Mouse (Mus musculus): ENCODE measurements around the gene Kcnk4.

Kcnk4 gene

DNA sequence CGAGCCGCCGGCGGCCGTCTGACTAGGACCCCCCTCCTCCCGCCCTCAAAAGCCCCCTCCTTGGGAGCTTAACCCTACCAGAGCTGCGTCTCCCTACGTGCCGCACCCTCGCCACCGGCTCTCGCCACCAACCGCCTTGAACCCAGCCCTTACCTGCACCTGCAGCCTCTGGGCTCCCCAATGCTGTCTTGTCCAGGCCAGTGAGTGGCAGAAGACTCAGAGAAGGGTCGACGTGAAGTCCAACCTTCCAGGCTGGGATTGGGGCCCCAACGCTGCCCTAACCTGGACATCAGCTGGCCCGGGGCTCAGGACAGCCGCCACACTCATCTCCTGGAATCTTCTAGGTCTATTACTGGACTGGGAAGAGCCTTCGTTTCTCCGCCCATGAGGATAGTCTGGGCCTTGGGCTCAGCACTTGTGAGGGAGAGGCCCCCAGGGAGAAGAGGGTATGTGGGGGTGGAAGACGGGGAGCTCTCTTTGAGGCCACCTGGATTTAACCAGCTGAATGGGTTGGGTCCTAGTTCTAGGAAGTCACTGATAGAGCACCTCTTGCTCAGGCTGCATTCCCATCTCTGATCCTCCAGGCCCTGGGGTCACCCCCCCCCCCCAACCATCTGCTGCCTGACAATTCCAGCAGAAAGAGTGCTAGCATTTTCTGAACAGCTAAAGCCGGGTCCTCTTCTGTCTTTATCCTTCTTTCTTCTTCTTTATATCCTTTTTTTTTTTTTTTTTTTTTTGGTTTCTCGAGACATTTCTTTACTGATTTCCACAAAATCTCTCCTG is at the start of gene Kcnk4:
Gene Kcnk4 (minus strand): TSS at position 321 of the 783 bp plus-strand sequence.
- in situ Hi-C loops (cut with MboI; ENCODE audit: unreplicated experiment in 2 of 2), result loop anchor here in 1 of 2 experiments (5.0 to 10.0 kb wide), 2 partner anchors 88 to 440 kb away; no protein-coding TSS in a partner anchor

DNA sequence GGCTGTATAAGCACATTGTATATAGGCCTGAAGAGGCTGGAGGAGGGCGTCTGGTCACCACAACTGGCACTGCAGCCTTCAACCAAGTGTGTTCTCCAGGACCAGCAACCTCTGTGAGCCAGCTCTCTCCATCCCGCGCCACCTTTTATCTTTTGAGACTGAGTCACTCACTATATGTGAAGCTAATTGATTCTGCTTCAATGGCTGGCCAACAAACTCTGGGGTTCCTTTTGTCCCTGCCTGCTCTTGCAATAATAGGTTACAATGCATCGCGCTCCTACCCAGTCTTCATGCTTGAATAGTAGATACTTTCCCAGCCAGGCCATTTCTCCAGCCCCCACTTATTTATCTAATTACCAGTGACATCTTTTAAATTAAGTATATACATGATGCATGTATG is 49.3 kb upstream of the Kcnk4 start:
- in situ Hi-C loops (cut with MboI; ENCODE audit: unreplicated experiment in 2 of 2), result loop anchor here in 1 of 2 experiments (5.0 kb wide), 1 partner anchor 34 kb away; the partner anchor contains the start of gene Fermt3

DNA sequence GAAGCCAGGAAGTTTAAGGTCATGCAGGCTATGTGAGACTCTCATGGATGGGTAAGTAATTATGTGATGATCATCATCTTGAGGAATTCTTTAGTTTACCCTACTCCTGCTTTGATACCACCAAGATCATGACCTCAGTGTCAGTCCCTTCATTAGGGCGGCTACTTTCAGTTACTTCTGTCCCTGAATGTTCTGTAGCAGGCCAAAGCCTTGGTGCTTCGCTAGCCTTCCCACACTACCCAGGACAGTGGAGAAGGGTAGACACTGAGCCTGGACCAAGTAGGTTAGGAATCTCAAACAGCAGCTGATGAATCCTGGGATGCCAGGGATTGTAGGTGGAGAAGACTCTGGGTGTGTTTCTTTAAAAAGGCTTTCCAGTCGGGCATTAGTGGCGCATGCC is 47.1 kb upstream of the Kcnk4 start:
- in situ Hi-C loops (cut with MboI; ENCODE audit: unreplicated experiment in 2 of 2), result loop anchor here in 1 of 2 experiments (5.0 kb wide), 1 partner anchor 36 kb away; the partner anchor contains the start of gene Fermt3

DNA sequence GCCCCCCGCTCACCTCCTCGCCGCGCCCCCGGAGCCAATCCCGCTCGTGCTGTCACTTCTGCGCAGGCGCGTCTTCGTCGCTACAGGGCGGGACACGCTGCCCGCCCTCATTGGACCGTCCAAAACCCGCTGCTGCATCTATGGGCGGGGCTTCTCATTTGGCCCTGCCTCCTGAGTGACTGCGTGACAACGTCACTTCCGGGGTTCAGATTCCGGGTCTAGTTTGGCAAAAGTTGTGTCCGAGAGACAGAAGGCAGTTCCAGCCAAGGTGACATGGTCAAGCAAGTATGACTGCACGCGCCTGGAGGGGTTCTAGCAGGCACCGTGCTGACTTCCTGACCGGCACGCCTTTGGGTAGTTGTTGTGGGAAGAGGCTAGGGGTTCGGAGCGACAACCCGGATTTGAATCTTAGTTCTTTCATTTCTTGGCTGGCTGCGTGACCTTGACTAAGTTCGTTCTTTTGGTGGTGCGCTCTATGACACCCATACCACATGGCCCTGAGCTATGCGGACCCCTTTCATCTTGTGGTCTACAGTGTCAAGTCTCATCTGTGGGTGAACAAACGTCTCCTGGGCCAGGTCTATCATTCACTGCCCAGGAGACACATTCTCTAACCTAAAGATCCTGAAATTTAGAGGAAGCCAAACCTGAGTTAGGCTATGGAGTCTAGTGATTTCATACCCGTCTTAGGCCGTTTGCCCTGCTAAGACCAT is 46.2 kb upstream of the Kcnk4 start, which contains the start of gene Fkbp2:
Gene Fkbp2 (minus strand): TSS at position 121 of the 713 bp plus-strand sequence.
- in situ Hi-C loops (cut with MboI; ENCODE audit: unreplicated experiment in 2 of 2), result loop anchor here in 1 of 2 experiments (5.0 kb wide), 1 partner anchor 37 kb away; the partner anchor contains the start of gene Fermt3

DNA sequence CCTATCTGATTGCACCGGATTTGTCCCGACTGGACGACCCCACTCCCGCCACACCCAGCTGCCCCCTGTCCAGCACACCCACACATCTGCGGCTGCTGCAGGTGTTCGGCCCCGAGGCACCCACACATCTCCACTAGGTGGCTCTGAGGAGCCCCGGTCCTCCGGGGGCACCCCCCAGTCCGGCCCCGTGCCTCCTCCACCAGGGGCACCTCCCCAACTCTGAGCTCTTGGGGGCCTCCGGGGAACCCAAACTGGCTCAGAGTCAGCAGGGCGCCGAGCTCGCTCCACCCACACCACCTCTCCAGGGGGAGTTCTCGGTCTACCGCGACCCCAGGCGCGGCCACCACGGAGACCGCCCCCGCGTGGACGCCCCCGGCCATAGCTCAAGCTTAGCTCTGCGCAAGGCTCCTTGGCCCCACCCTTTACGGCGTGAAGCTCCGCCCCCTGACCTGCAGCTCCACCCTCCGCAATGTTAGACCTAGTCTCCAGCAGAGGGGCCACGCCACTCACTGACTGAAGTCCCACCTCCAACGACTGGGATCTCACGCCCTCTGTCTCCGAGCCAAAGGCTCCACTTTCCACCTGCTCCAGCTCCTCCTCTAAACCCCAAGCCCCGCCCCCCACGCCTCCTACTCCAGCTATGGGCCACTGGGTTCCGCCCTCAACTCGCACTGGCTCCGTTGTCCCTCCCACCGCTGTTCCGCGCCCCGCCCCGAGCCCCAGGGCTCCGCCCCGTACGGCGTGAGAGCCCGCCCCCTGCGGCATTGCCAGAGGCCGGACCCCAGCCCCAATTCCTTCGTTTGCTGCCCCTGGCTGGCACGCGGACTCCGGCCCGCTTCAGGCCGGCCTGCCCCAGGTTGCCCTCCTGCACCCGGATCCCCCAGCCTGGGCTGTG is 45.4 kb upstream of the Kcnk4 start:
- in situ Hi-C loops (cut with MboI; ENCODE audit: unreplicated experiment in 2 of 2), result loop anchor here (5.0 kb wide), 3 partner anchors 38 to 57 kb away; partner anchors contain the start of genes Esrra (in 2 of the 2) and Fermt3 (in 1 of the 2)

DNA sequence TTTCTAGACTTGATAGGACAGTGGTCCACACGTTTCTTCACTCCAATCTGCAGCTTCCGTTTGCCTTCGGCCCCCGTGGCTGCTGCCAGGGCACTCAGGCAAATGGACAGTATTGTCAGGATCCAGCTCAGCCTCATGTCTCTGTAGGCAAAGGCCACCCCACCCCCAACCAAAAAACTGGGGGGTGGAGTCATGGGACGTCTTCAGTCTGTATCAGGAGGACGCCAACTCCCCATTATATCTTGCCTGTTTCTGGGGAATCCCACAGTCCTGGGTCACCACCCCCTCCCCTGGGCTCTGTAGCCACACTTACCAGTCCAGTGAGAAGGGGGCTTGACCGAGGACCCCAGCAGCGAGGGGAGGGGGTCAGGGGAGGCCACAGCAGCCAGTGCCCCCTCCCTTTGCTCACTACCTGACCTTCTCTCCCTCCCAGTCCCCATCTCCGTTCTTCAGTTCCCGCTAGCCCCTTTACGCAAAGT is 44.7 kb upstream of the Kcnk4 start:
- in situ Hi-C loops (cut with MboI; ENCODE audit: unreplicated experiment in 2 of 2), result loop anchor here (5.0 kb wide), 2 partner anchors 43 to 57 kb away; partner anchors contain the start of gene Esrra (in 2 of the 2)

DNA sequence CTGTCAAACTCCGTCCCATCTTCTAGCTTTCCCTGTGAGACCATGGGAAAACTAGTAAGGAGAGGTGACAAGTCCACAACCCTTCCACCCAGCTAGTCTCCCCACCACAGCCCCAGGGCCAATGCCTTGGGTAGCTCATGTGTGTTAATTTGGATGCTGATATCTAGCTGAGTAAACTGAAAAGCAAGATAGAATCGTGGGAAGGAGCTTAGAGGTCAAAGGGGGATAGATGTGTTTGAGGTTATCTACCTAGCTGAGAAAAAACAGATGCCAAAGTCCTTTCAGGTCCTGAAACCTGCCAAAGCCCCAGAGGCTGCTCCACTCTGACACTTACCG is 44.3 kb upstream of the Kcnk4 start:
- in situ Hi-C loops (cut with MboI; ENCODE audit: unreplicated experiment in 2 of 2), result loop anchor here (5.0 kb wide), 2 partner anchors 44 to 56 kb away; partner anchors contain the start of gene Esrra (in 2 of the 2)

DNA sequence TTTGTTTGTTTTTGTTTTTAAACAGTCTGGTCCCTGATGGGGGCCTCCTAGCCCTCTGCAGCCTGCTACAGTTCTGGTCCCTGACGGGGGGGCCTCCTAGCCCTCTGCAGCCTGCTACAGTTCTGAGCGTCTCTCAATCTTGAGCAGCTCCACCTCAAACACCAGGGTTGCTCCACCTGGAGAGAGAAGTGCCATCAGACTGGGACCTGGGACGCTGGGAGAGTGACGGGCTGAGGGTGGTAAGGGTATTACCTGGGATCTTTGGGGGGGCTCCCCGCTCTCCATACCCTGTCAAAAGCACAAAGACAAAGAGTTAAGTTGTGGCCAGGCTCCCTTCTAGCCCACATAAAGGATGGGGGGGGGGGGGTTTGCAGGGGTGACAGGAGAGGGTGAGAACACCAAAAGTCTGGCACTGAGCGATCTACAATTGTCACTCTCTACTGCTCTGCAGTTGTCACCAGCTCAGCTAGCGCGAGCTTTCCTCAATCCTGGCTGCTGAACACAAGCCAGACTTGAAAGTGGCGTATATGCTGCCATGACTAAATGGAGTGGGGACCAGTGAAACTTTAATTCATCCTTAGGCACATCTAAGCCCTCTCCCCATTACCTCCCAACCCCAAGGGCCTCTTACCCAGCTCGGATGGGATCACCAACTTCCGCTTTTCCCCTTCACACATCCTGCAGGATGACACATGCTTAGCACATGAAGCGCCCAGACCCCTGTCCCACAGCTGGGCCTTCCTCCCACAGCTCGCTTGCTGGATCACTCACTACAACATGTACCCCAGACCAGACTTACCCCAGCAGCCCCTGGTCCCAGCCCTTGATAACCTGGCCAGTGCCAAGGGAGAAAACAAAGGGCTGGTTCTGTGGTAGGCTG is 43.7 kb upstream of the Kcnk4 start:
- in situ Hi-C loops (cut with MboI; ENCODE audit: unreplicated experiment in 2 of 2), result loop anchor here (5.0 kb wide), 2 partner anchors 44 to 56 kb away; partner anchors contain the start of gene Esrra (in 2 of the 2)

DNA sequence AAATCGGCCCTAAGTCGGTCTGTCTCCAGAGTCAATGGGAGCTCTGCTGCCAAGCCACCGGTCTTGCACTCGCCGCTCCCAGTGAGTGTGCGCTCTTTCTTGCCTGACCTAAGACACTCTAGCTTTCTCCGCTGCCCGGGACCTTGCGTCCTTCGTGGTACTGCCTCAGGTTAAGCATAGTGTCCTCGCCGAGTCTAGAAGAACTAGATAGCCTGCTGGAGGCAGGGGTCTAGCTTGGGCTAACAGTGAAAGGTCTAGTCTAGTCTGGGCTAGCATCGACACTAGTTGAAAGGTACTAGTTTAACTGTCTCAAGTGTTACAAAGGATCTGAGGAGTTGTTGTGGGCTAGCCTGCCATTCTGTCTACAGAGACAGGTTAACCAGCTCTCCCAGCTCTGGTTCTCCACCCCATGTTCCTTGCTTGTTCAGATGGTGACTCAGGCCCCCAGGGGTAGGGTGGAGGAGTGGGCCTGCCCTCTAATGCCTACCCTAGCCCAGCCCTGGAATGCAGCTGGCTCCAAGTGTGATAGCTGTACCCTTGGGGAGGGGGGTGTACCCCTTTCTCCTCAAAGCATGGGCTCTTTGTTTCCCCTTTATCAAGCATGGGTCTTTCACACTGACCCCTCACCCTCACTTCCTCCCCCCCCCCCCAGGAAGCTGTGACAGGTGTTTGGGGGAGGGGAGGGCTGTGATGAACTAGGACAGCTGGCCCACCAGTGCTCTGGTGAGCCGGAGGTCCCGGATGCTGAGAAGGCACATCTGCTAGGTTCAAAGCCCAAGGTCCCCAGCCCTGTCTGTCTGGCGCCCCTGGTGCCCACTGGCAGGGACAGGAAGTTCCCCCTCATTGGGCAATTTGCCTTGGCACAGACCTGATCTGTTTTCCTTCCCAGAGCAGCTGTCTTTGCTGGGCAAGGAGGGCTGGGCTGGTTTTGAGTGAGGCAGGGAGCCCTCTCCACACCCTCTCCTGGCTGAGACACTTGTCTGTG is 41.5 kb upstream of the Kcnk4 start, which contains the start of gene Plcb3:
Gene Plcb3 (minus strand): TSS at position 934 of the 985 bp plus-strand sequence.
- in situ Hi-C loops (cut with MboI; ENCODE audit: unreplicated experiment in 2 of 2), result loop anchor here (5.0 kb wide), 2 partner anchors 46 to 54 kb away; partner anchors contain the start of gene Esrra (in 2 of the 2)

DNA sequence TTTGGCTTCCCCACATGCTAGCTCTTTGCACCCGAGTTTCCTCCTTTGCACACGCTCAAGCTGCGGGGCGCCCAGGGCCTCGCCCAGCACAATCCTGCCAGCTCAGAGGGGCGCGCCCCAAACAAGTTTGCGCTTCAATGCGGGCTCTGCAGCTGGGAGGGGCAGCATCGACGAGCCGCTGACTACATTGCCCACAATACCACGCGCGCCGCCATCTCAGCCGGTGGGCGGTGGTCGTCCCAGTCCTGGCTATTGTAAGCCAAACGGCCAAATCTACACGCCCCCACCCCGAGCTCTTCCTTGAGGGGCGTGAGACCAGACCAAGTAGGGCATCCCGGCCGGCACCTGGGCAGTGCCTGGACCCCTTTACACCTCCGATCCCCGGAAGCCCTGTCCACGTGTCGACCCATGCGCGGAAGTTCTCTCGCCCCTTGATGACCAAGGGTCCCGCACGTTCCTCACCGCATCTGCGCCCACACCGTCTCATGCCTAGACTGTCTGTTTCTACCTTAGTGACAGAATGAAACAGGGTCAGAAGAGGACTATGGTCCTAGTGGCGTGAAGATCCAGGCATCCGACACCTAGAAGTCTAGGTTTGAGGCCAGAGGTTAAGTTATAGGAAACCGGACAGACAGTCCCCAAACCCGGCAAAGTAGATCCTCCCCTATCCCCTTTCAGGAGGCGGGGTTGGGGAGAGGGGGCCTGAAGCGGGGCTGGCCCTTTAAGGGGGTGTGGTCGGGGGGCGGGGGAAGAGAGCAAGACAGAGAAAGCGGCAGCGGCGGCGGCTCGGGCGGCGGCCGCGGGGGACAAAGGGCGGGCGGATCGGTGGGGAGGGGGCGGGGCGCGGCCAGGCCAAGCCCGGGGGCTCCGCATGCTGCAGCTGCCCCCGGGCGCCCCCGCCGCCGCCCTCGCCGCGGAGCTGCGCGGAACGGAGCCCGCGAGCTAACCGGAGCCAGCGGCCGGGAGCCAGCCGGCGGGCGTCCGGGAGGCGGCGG is 40.2 kb upstream of the Kcnk4 start, which contains the start of gene Ppp1r14b:
Gene Ppp1r14b (plus strand): TSS at position 758 of the 995 bp plus-strand sequence.
- in situ Hi-C loops (cut with MboI; ENCODE audit: unreplicated experiment in 2 of 2), result loop anchor here (5.0 kb wide), 2 partner anchors 48 to 52 kb away; partner anchors contain the start of gene Esrra (in 2 of the 2)

DNA sequence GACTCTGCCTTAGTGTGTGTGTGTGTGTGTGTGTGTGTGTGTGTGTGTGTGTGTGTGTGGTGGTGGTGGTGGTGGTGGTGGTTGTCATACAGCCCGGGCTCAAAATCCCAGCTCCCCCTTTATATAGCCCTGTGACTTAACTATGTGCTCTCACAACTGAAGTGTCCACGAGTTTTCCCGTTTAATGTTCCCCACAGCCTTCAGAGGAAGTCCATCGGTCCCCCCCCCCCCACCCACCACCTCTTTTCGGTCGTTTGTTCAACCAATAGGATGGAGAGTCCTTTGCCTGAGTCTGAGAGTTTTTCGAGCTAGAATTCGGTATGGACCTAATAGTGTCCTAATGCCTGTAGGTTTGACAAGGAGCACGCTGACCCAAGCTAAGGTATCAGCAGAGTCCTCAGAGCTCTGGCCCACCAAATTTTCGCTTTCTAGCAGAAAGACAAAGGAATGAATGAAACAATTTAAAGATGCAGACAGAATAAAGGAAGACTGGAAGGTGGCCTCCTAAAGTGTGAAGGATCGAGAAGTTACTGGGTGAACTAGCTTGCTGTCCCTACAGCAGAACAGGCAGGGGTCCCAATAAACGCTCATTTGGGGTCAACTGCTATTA is 39.4 kb upstream of the Kcnk4 start:
- in situ Hi-C loops (cut with MboI; ENCODE audit: unreplicated experiment in 2 of 2), result no loop called here

DNA sequence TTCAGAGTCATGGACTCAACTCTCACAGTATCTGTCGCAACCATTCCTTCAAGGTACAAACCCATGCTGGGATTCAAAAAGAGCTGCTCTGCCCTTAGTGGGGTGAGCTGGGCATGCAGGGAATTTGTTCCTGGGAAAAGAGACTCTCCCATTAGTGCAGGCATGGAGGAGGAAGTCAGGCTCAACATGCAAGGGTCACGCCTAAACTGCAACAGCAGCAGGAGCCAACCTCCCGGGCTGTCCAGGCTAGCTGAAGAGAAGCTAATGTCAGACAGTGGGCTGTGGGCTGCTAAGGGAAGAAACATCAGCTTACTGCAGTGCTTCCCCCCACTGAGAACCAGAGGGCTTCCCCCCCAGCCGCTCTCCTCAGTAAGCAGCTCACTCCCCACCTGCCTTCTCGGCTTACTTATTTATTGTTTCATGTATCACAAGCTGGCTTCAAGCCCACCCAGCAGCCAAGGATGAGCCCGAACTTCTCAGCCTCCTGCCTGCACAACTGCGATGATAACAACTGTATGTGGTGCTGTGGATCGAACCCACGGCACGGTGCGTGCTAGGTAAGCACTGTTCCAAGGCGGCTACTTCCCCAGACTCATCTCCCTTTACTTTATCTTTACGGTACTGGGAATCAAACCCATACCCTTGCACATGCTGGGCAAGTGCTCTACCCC is 38.1 kb upstream of the Kcnk4 start:
- in situ Hi-C loops (cut with MboI; ENCODE audit: unreplicated experiment in 2 of 2), result no loop called here

DNA sequence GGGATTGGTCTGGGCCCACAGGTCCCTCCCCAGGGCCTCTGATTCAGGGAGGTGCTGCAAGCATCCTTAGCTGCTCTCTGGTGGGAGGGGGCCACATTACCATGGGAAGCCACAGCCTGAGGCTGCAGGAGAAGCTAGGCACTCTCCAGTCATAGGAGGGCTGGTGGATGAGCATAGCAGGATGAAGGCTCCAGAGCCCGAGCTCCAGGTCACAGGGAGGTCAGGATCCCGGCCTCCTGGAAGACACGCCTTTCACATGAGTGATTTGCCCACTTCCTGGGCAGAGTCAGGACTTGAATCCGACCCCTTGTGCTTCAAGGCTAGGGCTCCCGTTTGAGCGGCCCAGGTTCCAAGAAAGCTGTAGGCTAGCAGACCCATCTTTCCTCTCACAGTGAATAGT is 37.3 kb upstream of the Kcnk4 start:
- in situ Hi-C loops (cut with MboI; ENCODE audit: unreplicated experiment in 2 of 2), result no loop called here

DNA sequence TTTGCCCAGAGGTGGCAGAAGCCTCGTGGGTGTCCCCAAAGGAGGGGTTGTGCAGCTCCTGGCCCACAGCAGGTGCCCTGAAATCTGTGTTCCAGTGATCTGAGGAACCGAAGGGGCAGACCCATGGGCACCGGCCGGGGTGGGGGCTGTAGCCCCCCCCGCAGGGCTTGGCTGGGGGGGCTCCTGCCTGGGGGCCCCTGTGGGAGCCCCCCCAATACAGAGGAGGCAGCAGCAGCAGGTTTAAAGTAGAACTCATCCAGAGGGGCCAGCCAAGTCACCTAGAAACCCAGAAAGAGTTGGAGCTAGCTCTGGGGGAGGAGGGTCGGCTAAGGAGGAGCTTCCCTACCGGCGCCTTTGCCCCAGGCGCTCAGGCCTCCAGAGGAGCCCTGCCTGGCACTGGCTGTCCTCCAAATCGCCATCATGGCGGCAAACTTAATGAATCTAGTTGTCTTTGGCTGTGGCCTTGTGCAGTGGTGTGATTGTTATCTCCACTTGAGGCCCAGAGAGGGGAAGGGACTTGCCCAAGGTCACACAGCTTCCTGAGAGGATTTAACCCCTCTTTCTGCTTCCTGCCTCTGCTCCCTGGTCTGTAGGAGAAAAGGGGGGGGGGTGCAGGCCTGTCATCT is 36.3 kb upstream of the Kcnk4 start:
- in situ Hi-C loops (cut with MboI; ENCODE audit: unreplicated experiment in 2 of 2), result no loop called here

Measured in v-Abl transformed pro-B cells (cell line).